Mouse (Mus musculus) spleen, postnatal 4 days (tissue): Measurements from ENCODE around the gene Zdhhc7.

ENCODE experiments used
- DNase-seq, 2 experiments: peaks; one replicate each; pipeline ENCODE4 v3.0.0; 2022; ENCODE audit warnings: low spot score in 2 of 2

Gene Zdhhc7

GRCm38 (mm10) chr8:120114315-120114841 is 13.1 kb upstream of the Zdhhc7 start:
- DNase-seq: no peak

GRCm38 (mm10) chr8:120113758-120114255 is 12.5 kb upstream of the Zdhhc7 start, which contains the start of gene 6430548M08Rik:
TSS of gene 6430548M08Rik (plus strand) at chr8:120114152.
- DNase-seq: peak; percentile 100

GRCm38 (mm10) chr8:120113306-120113705 is 12.0 kb upstream of the Zdhhc7 start:
- DNase-seq: peak in 1 of 2 experiments; percentile 27

GRCm38 (mm10) chr8:120112535-120112934 is 11.3 kb upstream of the Zdhhc7 start:
- DNase-seq: no peak

- DNase-seq: no peak
These were observed 10.1 kb upstream of the Zdhhc7 start for GRCm38 (mm10) chr8:120111382-120111781.

GRCm38 (mm10) chr8:120110966-120111365 is 9.7 kb upstream of the Zdhhc7 start:
- DNase-seq: no peak

GRCm38 (mm10) chr8:120109149-120109548 is 7.9 kb upstream of the Zdhhc7 start:
- peak in 1 of 2 experiments; percentile 46 for DNase-seq

GRCm38 (mm10) chr8:120104721-120105272 is 3.5 kb upstream of the Zdhhc7 start:
- DNase-seq: no peak

GRCm38 (mm10) chr8:120103916-120104315 is 2.6 kb upstream of the Zdhhc7 start:
- no peak for DNase-seq

GRCm38 (mm10) chr8:120100388-120101067 is 754 bp downstream of the Zdhhc7 start:
- no peak for DNase-seq

GRCm38 (mm10) chr8:120096486-120096885 is 4.8 kb downstream of the Zdhhc7 start:
- no peak for DNase-seq

- DNase-seq: no peak
These were observed 6.5 kb downstream of the Zdhhc7 start for GRCm38 (mm10) chr8:120094801-120095200.

- no peak for DNase-seq
These were observed 8.2 kb downstream of the Zdhhc7 start for GRCm38 (mm10) chr8:120093103-120093502.

- DNase-seq: no peak
These were observed 10.2 kb downstream of the Zdhhc7 start for GRCm38 (mm10) chr8:120091032-120091431.

GRCm38 (mm10) chr8:120089511-120089910 is 11.8 kb downstream of the Zdhhc7 start:
- DNase-seq: no peak

- no peak for DNase-seq
These were observed 16.5 kb downstream of the Zdhhc7 start for GRCm38 (mm10) chr8:120084783-120085182.

- DNase-seq: no peak
These were observed 18.0 kb downstream of the Zdhhc7 start for GRCm38 (mm10) chr8:120083261-120083660.

- no peak for DNase-seq
These were observed 21.9 kb downstream of the Zdhhc7 start for GRCm38 (mm10) chr8:120079361-120079760.

- DNase-seq: peak; percentile 69 to 92
These were observed 23.2 kb downstream of the Zdhhc7 start for GRCm38 (mm10) chr8:120078080-120078479.

- no peak for DNase-seq
These were observed 25.9 kb downstream of the Zdhhc7 start for GRCm38 (mm10) chr8:120075347-120075746.

GRCm38 (mm10) chr8:120074516-120074915 is 26.8 kb downstream of the Zdhhc7 start:
- DNase-seq: no peak

GRCm38 (mm10) chr8:120072827-120073226 is 28.5 kb downstream of the Zdhhc7 start:
- DNase-seq: no peak

- no peak for DNase-seq
These were observed 29.0 kb downstream of the Zdhhc7 start for GRCm38 (mm10) chr8:120072259-120072658.
